Mouse (Mus musculus): ENCODE measurements around the gene Vps41.
A peak's percentile ranks its signal among the peaks of the same experiment; 100 is the strongest.

Gene Vps41

GRCm38 (mm10) chr13:18868030-18868490 lies 151.0 kb downstream of the Vps41 start:
- peak; percentile 15 for DNase-seq (ENCODE audit: low read depth, low spot score)

- DNase-seq (ENCODE audit: low read depth, low spot score) = no peak
Observed at GRCm38 (mm10) chr13:18868825-18869224, 151.7 kb downstream of the Vps41 start.

- no peak for DNase-seq (ENCODE audit: low read depth, low spot score)
Observed at GRCm38 (mm10) chr13:18875321-18875720, 158.2 kb downstream of the Vps41 start.

- no peak for DNase-seq (ENCODE audit: low read depth, low spot score)
Observed at GRCm38 (mm10) chr13:18892910-18893309, 175.8 kb downstream of the Vps41 start.

- DNase-seq (ENCODE audit: low read depth, low spot score) = no peak
Observed at GRCm38 (mm10) chr13:18896789-18897188, 179.7 kb downstream of the Vps41 start.

GRCm38 (mm10) chr13:18903623-18904022 lies 186.5 kb downstream of the Vps41 start:
- no peak for DNase-seq (ENCODE audit: low read depth, low spot score)

GRCm38 (mm10) chr13:18914774-18915173 lies 197.7 kb downstream of the Vps41 start:
- DNase-seq (ENCODE audit: low read depth, low spot score) = no peak
